Mouse (Mus musculus): ENCODE measurements around the gene Fyb. TPM values are rescaled to one million over a fixed set of nuclear protein-coding genes. Genes with fewer than 3 reads are reported as not detected.
"Not testable (repeated sequence)": the region's sequence is repeated elsewhere in the genome, so short reads cannot be mapped to it uniquely, and the experiment has no call there.

Gene Fyb
- polyA plus RNA-seq, 1 experiment = 1,175 TPM

- no peaks in the 10 kb centered on the region for H3K9me3 ChIP-seq
- peaks cover 94% of the 10 kb centered on the region for H3K36me3 ChIP-seq (replicated peaks; ENCODE audit: low read length)
- H3K27me3 ChIP-seq (replicated peaks) = no peaks in the 10 kb centered on the region
- H3K4me1 ChIP-seq = peaks cover 95% of the 10 kb centered on the region
- TF ChIP-seq FLI1 (IDR thresholded peaks at IDR 0.05; ENCODE audit: low read length) = no peak
- no peak for TF ChIP-seq GATA1 (IDR thresholded peaks at IDR 0.05; ENCODE audit: borderline replicate concordance, low read length)
- H3K4me3 ChIP-seq (replicated peaks) = peak overlapping the region; percentile 83
Measured at GRCm38 (mm10) chr15:6570164-6570861, 47.7 kb downstream of the Fyb start.

- Histone ChIP-seq H3K4me1 (peaks cover 97% of the 10 kb centered on the region), H3K4me3 (replicated peaks) (peak overlapping the region; percentile 78), H3K27me3 (replicated peaks) (no peaks in the 10 kb centered on the region), H3K36me3 (replicated peaks; ENCODE audit: low read length) (peaks cover 95% of the 10 kb centered on the region), H3K9me3 (no peaks in the 10 kb centered on the region)
- no peak for TF ChIP-seq FLI1 (IDR thresholded peaks at IDR 0.05; ENCODE audit: low read length)
- no peak for TF ChIP-seq GATA1 (IDR thresholded peaks at IDR 0.05; ENCODE audit: borderline replicate concordance, low read length)
Measured at GRCm38 (mm10) chr15:6570876-6571275, 48.2 kb downstream of the Fyb start.

DNA sequence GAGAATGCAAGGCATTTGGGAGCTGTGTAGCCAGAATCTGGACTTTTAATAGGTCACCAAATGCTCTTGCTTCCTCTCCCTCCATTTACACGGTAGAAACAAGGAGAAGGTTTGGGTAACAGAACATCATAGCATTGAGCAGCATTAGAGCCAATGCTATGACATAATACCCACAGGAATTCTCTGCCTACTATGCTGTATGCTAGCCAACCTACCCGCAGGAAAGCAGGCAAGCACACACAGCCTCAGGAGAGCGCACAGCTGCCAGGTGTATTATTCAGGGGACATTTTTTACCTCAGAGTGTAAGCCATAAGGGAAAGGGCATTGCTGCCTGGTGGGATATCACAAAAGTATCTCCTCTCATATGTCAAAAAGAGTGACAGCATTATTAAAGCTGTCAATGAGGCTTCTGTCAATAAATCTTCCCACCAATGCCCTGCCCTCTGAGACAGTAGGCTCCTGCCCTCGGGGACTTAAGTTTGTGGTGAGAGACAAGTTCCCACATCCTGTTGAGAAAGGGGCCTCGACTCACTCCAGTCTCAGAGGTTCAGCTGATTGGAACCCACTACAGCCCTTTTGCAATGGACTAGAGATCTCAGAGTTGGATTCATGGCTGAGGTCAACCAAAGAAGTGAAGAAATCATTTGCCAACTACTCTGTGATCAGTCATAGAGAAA is 51.8 kb downstream of the Fyb start:
- Histone ChIP-seq H3K4me3 (replicated peaks) (peak overlapping the region; percentile 52), H3K9me3 (no peaks in the 10 kb centered on the region), H3K36me3 (replicated peaks; ENCODE audit: low read length) (peaks cover 98% of the 10 kb centered on the region), H3K27me3 (replicated peaks) (no peaks in the 10 kb centered on the region), H3K4me1 (peaks cover 99% of the 10 kb centered on the region)
- no peak for TF ChIP-seq FLI1 (IDR thresholded peaks at IDR 0.05; ENCODE audit: low read length)
- TF ChIP-seq GATA1 (IDR thresholded peaks at IDR 0.05; ENCODE audit: borderline replicate concordance, low read length) = no peak

DNA sequence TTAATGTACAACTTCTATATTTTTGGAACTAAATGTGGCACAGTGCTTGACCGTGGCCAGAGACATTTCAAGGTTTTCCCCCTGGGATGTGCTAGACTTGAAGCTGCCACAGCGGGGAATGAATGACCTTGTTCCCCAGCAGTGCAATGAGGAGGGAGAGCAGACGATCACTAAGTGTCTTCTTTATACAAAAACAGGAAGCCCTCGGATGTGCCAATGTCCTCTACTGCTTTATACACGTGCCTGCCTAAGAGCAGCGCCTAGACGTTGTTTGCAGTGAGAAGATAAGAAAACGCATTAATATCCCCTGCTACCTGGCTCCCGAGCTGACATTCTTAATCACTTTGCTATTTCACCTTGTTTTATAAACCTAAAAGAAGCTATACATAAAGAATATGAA is 55.3 kb downstream of the Fyb start:
- no peaks in the 10 kb centered on the region for H3K27me3 ChIP-seq (replicated peaks)
- no peak overlapping the region for H3K4me3 ChIP-seq (replicated peaks)
- H3K36me3 ChIP-seq (replicated peaks; ENCODE audit: low read length) = peaks cover 98% of the 10 kb centered on the region
- no peaks in the 10 kb centered on the region for H3K9me3 ChIP-seq
- TF ChIP-seq FLI1 (IDR thresholded peaks at IDR 0.05; ENCODE audit: low read length) (no peak), GATA1 (IDR thresholded peaks at IDR 0.05; ENCODE audit: borderline replicate concordance, low read length) (no peak)
- H3K4me1 ChIP-seq = peaks cover 93% of the 10 kb centered on the region

GRCm38 (mm10) chr15:6578654-6579053 is 56.0 kb downstream of the Fyb start:
- H3K27me3 ChIP-seq (replicated peaks) = no peaks in the 10 kb centered on the region
- H3K4me1 ChIP-seq = peaks cover 91% of the 10 kb centered on the region
- peaks cover 98% of the 10 kb centered on the region for H3K36me3 ChIP-seq (replicated peaks; ENCODE audit: low read length)
- TF ChIP-seq FLI1 (IDR thresholded peaks at IDR 0.05; ENCODE audit: low read length) (no peak), GATA1 (IDR thresholded peaks at IDR 0.05; ENCODE audit: borderline replicate concordance, low read length) (no peak)
- no peak overlapping the region for H3K4me3 ChIP-seq (replicated peaks)
- no peaks in the 10 kb centered on the region for H3K9me3 ChIP-seq

GRCm38 (mm10) chr15:6579194-6579768 is 56.6 kb downstream of the Fyb start:
- H3K4me3 ChIP-seq (replicated peaks) = peak overlapping the region; percentile 50
- no peaks in the 10 kb centered on the region for H3K27me3 ChIP-seq (replicated peaks)
- TF ChIP-seq GATA1 (IDR thresholded peaks at IDR 0.05; ENCODE audit: borderline replicate concordance, low read length) (no peak), FLI1 (IDR thresholded peaks at IDR 0.05; ENCODE audit: low read length) (no peak)
- H3K4me1 ChIP-seq = peaks cover 91% of the 10 kb centered on the region
- H3K9me3 ChIP-seq = no peaks in the 10 kb centered on the region
- peaks cover 98% of the 10 kb centered on the region for H3K36me3 ChIP-seq (replicated peaks; ENCODE audit: low read length)

DNA sequence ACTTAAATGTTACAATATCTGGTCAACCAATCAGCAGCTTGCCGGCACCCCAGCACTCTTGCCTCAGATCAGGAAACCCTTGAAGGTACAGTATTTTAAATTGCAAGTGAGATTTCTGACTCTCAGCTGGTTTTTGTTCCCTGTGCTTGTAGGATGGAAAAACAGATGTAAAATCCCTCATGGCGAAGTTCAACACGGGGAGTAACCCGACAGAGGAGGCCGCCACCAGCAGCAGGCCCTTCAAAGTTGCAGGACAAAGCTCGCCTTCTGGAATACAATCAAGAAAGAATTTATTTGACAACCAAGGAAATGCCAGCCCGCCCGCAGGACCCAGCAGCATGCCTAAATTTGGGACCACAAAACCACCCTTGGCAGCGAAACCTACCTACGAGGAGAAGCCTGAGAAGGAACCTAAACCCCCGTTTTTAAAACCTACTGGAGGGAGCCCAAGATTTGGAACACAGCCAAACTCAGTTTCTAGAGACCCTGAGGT is 57.2 kb downstream of the Fyb start:
- H3K4me3 ChIP-seq (replicated peaks) = no peak overlapping the region
- no peak for TF ChIP-seq GATA1 (IDR thresholded peaks at IDR 0.05; ENCODE audit: borderline replicate concordance, low read length)
- no peaks in the 10 kb centered on the region for H3K9me3 ChIP-seq
- peaks cover 91% of the 10 kb centered on the region for H3K4me1 ChIP-seq
- peaks cover 98% of the 10 kb centered on the region for H3K36me3 ChIP-seq (replicated peaks; ENCODE audit: low read length)
- no peaks in the 10 kb centered on the region for H3K27me3 ChIP-seq (replicated peaks)

- no peak for TF ChIP-seq FLI1 (IDR thresholded peaks at IDR 0.05; ENCODE audit: low read length)
- no peak for TF ChIP-seq GATA1 (IDR thresholded peaks at IDR 0.05; ENCODE audit: borderline replicate concordance, low read length)
- Histone ChIP-seq H3K4me3 (replicated peaks) (no peak overlapping the region), H3K27me3 (replicated peaks) (no peaks in the 10 kb centered on the region), H3K4me1 (peaks cover 90% of the 10 kb centered on the region), H3K36me3 (replicated peaks; ENCODE audit: low read length) (peaks cover 100% of the 10 kb centered on the region), H3K9me3 (no peaks in the 10 kb centered on the region)
Measured at GRCm38 (mm10) chr15:6584645-6585044, 62.0 kb downstream of the Fyb start.

DNA sequence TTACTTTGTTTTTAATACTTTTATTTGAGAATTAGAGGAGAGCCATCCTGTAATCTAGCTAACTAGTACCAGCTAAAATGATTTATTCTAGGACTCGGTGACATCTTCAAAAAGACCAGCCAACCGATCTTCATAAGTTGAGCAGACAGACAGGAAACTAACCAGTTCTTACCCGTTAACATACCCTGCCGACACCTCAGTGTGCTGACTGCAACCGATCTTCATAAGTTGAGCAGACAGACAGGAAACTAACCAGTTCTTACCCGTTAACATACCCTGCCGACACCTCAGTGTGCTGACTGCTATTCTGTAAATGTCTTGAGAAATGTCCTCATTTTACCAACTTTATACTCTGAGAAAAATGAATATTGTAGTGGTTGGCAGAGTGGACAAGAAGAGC is 63.7 kb downstream of the Fyb start:
- not testable (repeated sequence) for H3K27me3 ChIP-seq (replicated peaks); H3K4me3 ChIP-seq (replicated peaks); H3K9me3 ChIP-seq
- H3K4me1 ChIP-seq = peaks cover 94% of the 10 kb centered on the region
- peaks cover 94% of the 10 kb centered on the region for H3K36me3 ChIP-seq (replicated peaks; ENCODE audit: low read length)

GRCm38 (mm10) chr15:6587526-6587925 is 64.9 kb downstream of the Fyb start:
- Histone ChIP-seq H3K9me3 (no peaks in the 10 kb centered on the region), H3K4me3 (replicated peaks) (no peak overlapping the region), H3K4me1 (peaks cover 94% of the 10 kb centered on the region), H3K27me3 (replicated peaks) (no peaks in the 10 kb centered on the region), H3K36me3 (replicated peaks; ENCODE audit: low read length) (peaks cover 94% of the 10 kb centered on the region)
- TF ChIP-seq FLI1 (IDR thresholded peaks at IDR 0.05; ENCODE audit: low read length) (no peak), GATA1 (IDR thresholded peaks at IDR 0.05; ENCODE audit: borderline replicate concordance, low read length) (no peak)
